Mouse (Mus musculus) gonadal fat pad, adult 2 months (tissue): ENCODE measurements around the gene Serpinb7. TPM values are rescaled to one million over a fixed set of nuclear protein-coding genes. Genes with fewer than 3 reads are reported as not detected.

Experiments used
- DNase-seq: peaks from one replicate; pipeline ENCODE4 v3.0.0-alpha.2; 2012; ENCODE audit warnings: low read depth
- polyA plus RNA-seq: library from polyadenylated mRNA; depleted of rRNA; stranded (reverse); fragments of >200 nt; gene quantifications from 2 replicates; pipeline ENCODE4 v1.2.3, GENCODE M21; 2012; rRNA removed

The Serpinb7 gene
- polyA plus RNA-seq, 1 experiment = not detected

DNA sequence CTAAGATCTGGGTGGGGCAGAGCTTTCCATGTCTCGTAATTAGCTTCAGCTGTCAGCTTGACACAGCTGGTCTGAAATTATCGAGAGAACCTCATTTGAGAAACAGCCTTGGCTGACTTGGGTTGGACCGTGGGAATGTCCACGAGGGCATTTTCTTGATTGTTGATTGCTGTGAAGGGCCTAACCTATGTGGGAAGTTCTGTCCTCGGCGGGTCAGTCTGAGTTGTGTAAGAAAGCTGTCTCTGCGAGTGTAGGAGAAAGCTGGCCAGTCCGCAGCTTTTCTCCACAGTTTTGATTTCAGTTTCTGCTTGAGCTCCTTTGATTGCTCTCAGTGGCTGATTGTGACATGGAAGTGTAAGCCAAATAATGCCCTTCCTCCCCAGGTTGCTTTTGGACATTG, 90.1 kb downstream of the Serpinb7 start:
- DNase-seq = no peak

DNA sequence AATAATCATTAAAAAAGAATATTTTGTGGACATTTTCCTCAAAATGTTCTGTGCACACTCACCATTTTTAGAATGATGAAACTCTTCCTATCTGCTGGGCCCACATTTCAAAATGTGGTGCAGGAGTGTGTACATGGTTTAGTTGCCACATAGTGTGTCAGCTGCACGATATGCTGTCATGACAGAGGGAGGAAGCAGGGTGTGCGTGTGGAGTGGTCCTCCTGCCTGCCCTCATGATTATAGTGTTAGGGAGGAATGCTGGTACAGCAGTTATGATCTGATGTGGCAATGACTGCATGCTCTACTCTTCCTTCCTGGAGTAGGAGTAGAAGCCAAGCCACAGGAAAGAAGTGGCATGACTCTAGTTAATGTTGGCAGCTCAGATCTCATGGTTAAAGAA, 97.3 kb downstream of the Serpinb7 start:
- no peak for DNase-seq

DNA sequence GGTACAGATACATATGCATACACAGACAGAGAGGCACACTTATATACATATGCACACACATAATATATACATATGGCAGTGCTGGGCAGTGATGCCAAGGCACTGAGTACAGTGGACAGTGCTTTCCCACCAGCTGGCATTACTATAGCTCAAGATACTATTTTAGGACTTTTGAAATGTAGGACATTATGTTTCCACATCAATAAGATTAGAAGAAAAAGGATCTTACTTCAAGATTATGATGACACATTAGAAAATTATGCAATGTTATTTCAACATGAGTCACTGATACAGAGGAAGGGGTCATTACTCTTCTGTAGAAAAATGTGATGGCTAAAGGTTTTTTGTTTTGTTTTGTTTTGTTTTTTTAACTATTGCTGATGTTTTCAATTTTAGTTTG, 102.6 kb downstream of the Serpinb7 start:
- no peak for DNase-seq

Other genes starting within 250 kb of the Serpinb7 start
- gene Serpinb3b, start 121.3 kb upstream of the Serpinb7 start, polyA plus RNA-seq = not detected in 2 replicates
- not detected in 2 replicates for gene Serpinb3c, start 121.3 kb upstream of the Serpinb7 start, polyA plus RNA-seq
- gene Serpinb11, start 38.5 kb upstream of the Serpinb7 start, polyA plus RNA-seq = not detected in 2 replicates
- gene Serpinb2, start 111.8 kb downstream of the Serpinb7 start, polyA plus RNA-seq = 0.23 and 0.47 TPM in 2 replicates
- 1.5 and 2.6 TPM in 2 replicates for gene Serpinb8, start 190.4 kb downstream of the Serpinb7 start, polyA plus RNA-seq